Mouse (Mus musculus) forebrain, embryonic 13.5 days (tissue): ENCODE measurements around the gene Nrxn2. TPM values are rescaled to one million over a fixed set of nuclear protein-coding genes. Genes with fewer than 3 reads are reported as not detected.
A peak's percentile ranks its signal among the peaks of the same experiment; 100 is the strongest.

Source experiments
- ATAC-seq: fragments of 200-750 bp; cut with Nextera tagmentation; 2 replicates; pipeline ENCODE4 v1.8.0; 2017
- H3K27ac ChIP-seq: fragments of 300-500 bp; sonication (generic); 2 replicates; pipeline ENCODE4 v1.5.1; 2015; ENCODE audit warnings: inconsistent platforms, mild to moderate bottlenecking, moderate library complexity
- H3K27me3 ChIP-seq: fragments of 300-500 bp; sonication (generic); 2 replicates; pipeline ENCODE4 v1.6.1; 2015; ENCODE audit warnings: mild to moderate bottlenecking, inconsistent platforms
- H3K36me3 ChIP-seq: fragments of 300-500 bp; sonication (generic); 2 replicates; pipeline ENCODE4 v1.6.1; 2015; ENCODE audit warnings: mild to moderate bottlenecking, inconsistent platforms; ENCODE audit not compliant: poor library complexity, severe bottlenecking
- H3K4me1 ChIP-seq: fragments of 300-500 bp; sonication (generic); 2 replicates; pipeline ENCODE4 v1.6.1; 2015; ENCODE audit warnings: inconsistent platforms
- H3K4me2 ChIP-seq: fragments of 300-500 bp; sonication (generic); 2 replicates; pipeline ENCODE4 v1.6.1; 2015; ENCODE audit warnings: inconsistent platforms, mild to moderate bottlenecking, moderate library complexity
- H3K4me3 ChIP-seq: fragments of 300-500 bp; sonication (generic); 2 replicates; pipeline ENCODE4 v1.5.1; 2015; ENCODE audit warnings: mild to moderate bottlenecking, inconsistent platforms
- H3K9ac ChIP-seq: fragments of 300-500 bp; sonication (generic); 2 replicates; pipeline ENCODE4 v1.6.1; 2015; ENCODE audit warnings: mild to moderate bottlenecking, inconsistent platforms
- H3K9me3 ChIP-seq: fragments of 300-500 bp; sonication (generic); replicated peaks from 2 replicates; pipeline ENCODE4 v1.6.1; 2016; ENCODE audit warnings: inconsistent platforms
- WGBS: fragments of 180-500 bp; shearing (Covaris S2); methylation state at CpG from one replicate; pipeline ENCODE4 v1.1.7; 2015; 5-methylcytosine and 5-hydroxymethylcytosine counted together
- polyA plus RNA-seq: library from polyadenylated mRNA; unstranded; fragments of >200 nt; fragmentation: Nextera tagmentation; extraction: Ambion mirVana; gene quantifications from 2 replicates; pipeline ENCODE4 v1.2.1, GENCODE M21; 2015

Gene Nrxn2
- polyA plus RNA-seq, 1 experiment from 2014 or later: 16.9 TPM

GRCm38 (mm10) chr19:6466945-6467344, 48.4 kb downstream of the Nrxn2 start:
- WGBS: 86% methylated on average over 3 of the region's 3 CpGs
- no peak for ATAC-seq
- H3K4me1 ChIP-seq: peaks cover 28% of the 10 kb centered on the region

DNA sequence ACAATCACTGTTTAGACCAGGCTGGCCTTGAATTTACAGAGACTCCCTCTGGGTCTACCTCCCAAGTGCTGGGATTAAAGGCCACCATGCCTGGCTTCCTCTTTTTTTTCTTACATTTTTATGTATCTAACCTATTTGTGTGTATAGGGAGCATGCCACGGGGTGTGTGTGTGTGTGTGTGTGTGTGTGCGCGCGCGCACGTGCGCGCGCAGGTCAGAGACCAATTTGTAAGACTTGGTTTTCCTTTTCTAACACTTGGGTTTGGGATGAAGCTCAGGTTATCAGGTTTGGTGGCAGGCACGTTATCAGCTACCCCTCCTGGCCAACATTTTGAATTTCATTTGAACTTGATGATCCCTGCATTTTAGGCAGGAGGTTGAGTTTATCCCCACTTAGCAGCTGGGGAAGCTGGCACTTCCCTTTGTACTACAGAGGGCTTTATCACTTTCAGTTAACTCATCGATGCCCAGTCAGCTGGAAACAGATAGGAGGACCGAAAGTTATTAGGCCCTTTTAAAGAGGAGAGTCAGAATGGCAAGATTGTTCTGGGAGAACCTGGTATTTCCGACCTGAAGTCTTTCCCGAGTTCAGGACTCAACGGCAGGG, 48.9 kb downstream of the Nrxn2 start:
- no peak overlapping the region for H3K27ac ChIP-seq
- WGBS: 91% methylated on average over 15 of the region's 15 CpGs
- no peak overlapping the region for H3K9ac ChIP-seq
- peaks cover 28% of the 10 kb centered on the region for H3K4me1 ChIP-seq
- no peaks in the 10 kb centered on the region for H3K27me3 ChIP-seq
- H3K4me2 ChIP-seq: no peak overlapping the region
- no peak for ATAC-seq
- no peaks in the 10 kb centered on the region for H3K9me3 ChIP-seq
- H3K36me3 ChIP-seq: peaks cover 9% of the 10 kb centered on the region; the same call in 1 of the 2 replicates
- H3K4me3 ChIP-seq: no peak overlapping the region

More at GRCm38 (mm10) chr19:6466945-6467344, 48.4 kb downstream of the Nrxn2 start:
- Histone ChIP-seq H3K9me3 (no peaks in the 10 kb centered on the region), H3K36me3 (0 out of 2 replicates have a peak, but pooled peaks cover 4% of the 10 kb centered on the region), H3K27me3 (no peaks in the 10 kb centered on the region), H3K9ac (no peak overlapping the region), H3K4me2 (no peak overlapping the region), H3K27ac (no peak overlapping the region), H3K4me3 (no peak overlapping the region)

- H3K27ac ChIP-seq: no peak overlapping the region
- 87% methylated on average over 5 of the region's 5 CpGs for WGBS
Measured at GRCm38 (mm10) chr19:6471630-6472029, 53.1 kb downstream of the Nrxn2 start.

GRCm38 (mm10) chr19:6472821-6473220, 54.3 kb downstream of the Nrxn2 start:
- no peak overlapping the region for H3K9ac ChIP-seq
- no peak overlapping the region for H3K4me2 ChIP-seq
- H3K4me1 ChIP-seq: peaks cover 13% of the 10 kb centered on the region; the same call in 1 of the 2 replicates
- H3K27me3 ChIP-seq: no peaks in the 10 kb centered on the region; the same call in 1 of the 2 replicates
- H3K36me3 ChIP-seq: peaks cover 41% of the 10 kb centered on the region
- no peak overlapping the region for H3K4me3 ChIP-seq
- no peak overlapping the region for H3K27ac ChIP-seq
- 93% methylated on average over 9 of the region's 9 CpGs for WGBS
- ATAC-seq: no peak
- no peaks in the 10 kb centered on the region for H3K9me3 ChIP-seq

More at GRCm38 (mm10) chr19:6471630-6472029, 53.1 kb downstream of the Nrxn2 start:
- Histone ChIP-seq H3K36me3 (peaks cover 34% of the 10 kb centered on the region), H3K9ac (no peak overlapping the region), H3K4me3 (no peak overlapping the region), H3K9me3 (no peaks in the 10 kb centered on the region), H3K4me1 (peaks cover 13% of the 10 kb centered on the region; the same call in 1 of the 2 replicates), H3K27me3 (no peaks in the 10 kb centered on the region; the same call in 1 of the 2 replicates), H3K4me2 (no peak overlapping the region)
- no peak for ATAC-seq

DNA sequence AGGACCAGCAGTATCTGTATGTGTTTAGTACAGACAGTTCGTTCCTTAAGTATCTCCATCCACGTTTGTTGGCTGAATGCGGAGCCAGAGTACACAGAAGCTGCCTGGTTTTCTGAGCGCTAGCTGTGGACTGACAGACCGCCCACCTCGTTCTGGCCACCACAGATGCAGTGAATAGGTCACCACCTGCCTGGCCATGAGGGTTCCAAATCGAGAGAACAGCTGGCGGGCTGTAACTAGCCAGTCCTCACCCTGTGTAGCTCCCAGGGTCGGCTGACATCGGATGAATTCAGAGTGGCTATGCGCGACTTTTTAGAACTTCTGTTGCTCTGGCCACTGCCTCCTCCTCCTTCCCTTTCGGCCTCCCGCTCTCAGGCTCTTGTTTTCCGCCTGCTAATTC, 56.2 kb downstream of the Nrxn2 start:
- H3K27me3 ChIP-seq: no peaks in the 10 kb centered on the region; the same call in 1 of the 2 replicates
- H3K4me2 ChIP-seq: no peak overlapping the region
- H3K9me3 ChIP-seq: no peaks in the 10 kb centered on the region
- no peak overlapping the region for H3K4me3 ChIP-seq
- WGBS: 43% methylated on average over 15 of the region's 15 CpGs
- no peak for ATAC-seq
- H3K36me3 ChIP-seq: peaks cover 41% of the 10 kb centered on the region
- no peak overlapping the region for H3K9ac ChIP-seq
- no peak overlapping the region for H3K27ac ChIP-seq
- peaks cover 11% of the 10 kb centered on the region; the same call in 1 of the 2 replicates for H3K4me1 ChIP-seq

GRCm38 (mm10) chr19:6475129-6475528, 56.6 kb downstream of the Nrxn2 start:
- Histone ChIP-seq H3K9me3 (no peaks in the 10 kb centered on the region), H3K9ac (no peak overlapping the region), H3K27ac (no peak overlapping the region), H3K4me2 (no peak overlapping the region), H3K4me1 (peaks cover 11% of the 10 kb centered on the region; the same call in 1 of the 2 replicates), H3K4me3 (no peak overlapping the region), H3K27me3 (no peaks in the 10 kb centered on the region; the same call in 1 of the 2 replicates), H3K36me3 (peaks cover 41% of the 10 kb centered on the region)
- WGBS: 36% methylated on average over 5 of the region's 5 CpGs
- no peak for ATAC-seq

GRCm38 (mm10) chr19:6477007-6477406, 58.5 kb downstream of the Nrxn2 start:
- Histone ChIP-seq H3K9ac (no peak overlapping the region), H3K27ac (no peak overlapping the region), H3K9me3 (no peaks in the 10 kb centered on the region), H3K4me1 (peaks cover 11% of the 10 kb centered on the region; the same call in 1 of the 2 replicates), H3K27me3 (no peaks in the 10 kb centered on the region; the same call in 1 of the 2 replicates), H3K36me3 (peaks cover 49% of the 10 kb centered on the region), H3K4me2 (no peak overlapping the region), H3K4me3 (no peak overlapping the region)
- no peak for ATAC-seq
- 73% methylated on average over 4 of the region's 4 CpGs for WGBS

DNA sequence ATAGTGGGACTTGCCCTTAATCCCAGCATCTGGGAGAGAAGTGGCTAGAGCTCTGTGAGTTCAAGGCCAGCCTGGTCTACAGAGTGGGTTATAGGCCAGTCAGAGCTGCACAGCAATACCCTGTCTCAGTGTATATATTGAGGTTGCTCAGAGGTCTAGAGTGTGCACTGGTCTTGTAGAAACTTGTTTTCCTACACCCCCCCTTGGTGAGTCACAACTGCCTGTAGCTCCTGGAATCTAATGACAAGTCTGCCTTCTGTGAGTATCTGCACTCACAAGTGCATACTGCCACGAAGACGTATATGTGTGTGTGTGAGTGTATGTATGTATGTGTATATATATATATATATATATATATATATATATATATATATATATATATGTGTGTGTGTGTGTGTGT, 60.0 kb downstream of the Nrxn2 start:
- peaks cover 42% of the 10 kb centered on the region for H3K36me3 ChIP-seq

GRCm38 (mm10) chr19:6482886-6483285, 64.4 kb downstream of the Nrxn2 start:
- 57% methylated on average over 6 of the region's 6 CpGs for WGBS
- Histone ChIP-seq H3K27me3 (no peaks in the 10 kb centered on the region), H3K9ac (no peak overlapping the region), H3K27ac (0 out of 2 replicates have a peak overlapping the region, but pooled peaks have one; percentile 10), H3K9me3 (no peaks in the 10 kb centered on the region), H3K4me3 (no peak overlapping the region), H3K36me3 (peaks cover 19% of the 10 kb centered on the region), H3K4me2 (no peak overlapping the region), H3K4me1 (peaks cover 5% of the 10 kb centered on the region; the same call in 1 of the 2 replicates)
- ATAC-seq: no peak

More for the DNA sequence above, 60.0 kb downstream of the Nrxn2 start:
- ATAC-seq: no peak
- 90% methylated on average over 2 of the region's 2 CpGs for WGBS
- no peaks in the 10 kb centered on the region for H3K9me3 ChIP-seq
- no peaks in the 10 kb centered on the region; the same call in 1 of the 2 replicates for H3K27me3 ChIP-seq
- no peak overlapping the region for H3K4me3 ChIP-seq
- H3K27ac ChIP-seq: no peak overlapping the region
- H3K9ac ChIP-seq: no peak overlapping the region
- H3K4me1 ChIP-seq: peaks cover 16% of the 10 kb centered on the region; the same call in 1 of the 2 replicates
- H3K4me2 ChIP-seq: no peak overlapping the region

GRCm38 (mm10) chr19:6485059-6485630, 66.6 kb downstream of the Nrxn2 start:
- no peak overlapping the region for H3K4me3 ChIP-seq
- 88% methylated on average over 13 of the region's 13 CpGs for WGBS
- H3K36me3 ChIP-seq: peaks cover 19% of the 10 kb centered on the region
- no peaks in the 10 kb centered on the region for H3K9me3 ChIP-seq
- no peak overlapping the region for H3K27ac ChIP-seq
- no peak for ATAC-seq
- H3K9ac ChIP-seq: 0 out of 2 replicates have a peak overlapping the region, but pooled peaks have one; percentile 4
- H3K4me1 ChIP-seq: peaks cover 8% of the 10 kb centered on the region; the same call in 1 of the 2 replicates
- H3K4me2 ChIP-seq: no peak overlapping the region
- H3K27me3 ChIP-seq: no peaks in the 10 kb centered on the region

DNA sequence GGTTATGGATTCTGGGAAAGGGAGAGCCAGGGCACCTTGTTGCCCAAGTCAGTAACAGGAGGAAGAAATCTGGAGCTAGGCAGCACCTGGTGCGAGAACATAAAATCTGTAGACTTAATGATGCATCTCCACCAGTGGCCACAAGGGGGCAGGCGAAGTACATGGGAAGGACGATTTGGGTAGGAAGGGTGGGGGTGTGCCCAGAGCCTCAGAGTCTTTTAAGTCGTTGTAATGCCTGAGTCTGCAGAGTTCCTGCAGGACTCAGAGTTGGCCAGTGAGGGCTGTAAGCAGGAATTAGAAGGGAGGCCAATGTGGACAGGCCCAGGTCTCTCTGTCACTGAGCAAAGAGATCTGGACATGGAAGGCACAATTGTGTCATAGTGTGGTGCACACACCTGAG, 70.5 kb downstream of the Nrxn2 start:
- WGBS: 0% methylated on average over 4 of the region's 4 CpGs
- no peaks in the 10 kb centered on the region; the same call in 1 of the 2 replicates for H3K36me3 ChIP-seq

GRCm38 (mm10) chr19:6491538-6491937, 73.0 kb downstream of the Nrxn2 start:
- Histone ChIP-seq H3K4me3 (no peak overlapping the region), H3K4me2 (no peak overlapping the region), H3K4me1 (peaks cover 21% of the 10 kb centered on the region), H3K27ac (no peak overlapping the region), H3K9ac (no peak overlapping the region; the same call in 1 of the 2 replicates), H3K27me3 (peaks cover 6% of the 10 kb centered on the region; the same call in 1 of the 2 replicates), H3K9me3 (no peaks in the 10 kb centered on the region), H3K36me3 (no peaks in the 10 kb centered on the region)
- no peak for ATAC-seq
- WGBS: 88% methylated on average over 8 of the region's 8 CpGs

More for the DNA sequence above, 70.5 kb downstream of the Nrxn2 start:
- Histone ChIP-seq H3K27ac (no peak overlapping the region), H3K9ac (no peak overlapping the region), H3K4me1 (peaks cover 10% of the 10 kb centered on the region), H3K9me3 (no peaks in the 10 kb centered on the region), H3K27me3 (peaks cover 6% of the 10 kb centered on the region; the same call in 1 of the 2 replicates), H3K4me2 (no peak overlapping the region), H3K4me3 (no peak overlapping the region)
- ATAC-seq: peak; percentile 72
